8 mouse cellular contexts compared by ENCODE assay signal in the genomic region with DNA sequence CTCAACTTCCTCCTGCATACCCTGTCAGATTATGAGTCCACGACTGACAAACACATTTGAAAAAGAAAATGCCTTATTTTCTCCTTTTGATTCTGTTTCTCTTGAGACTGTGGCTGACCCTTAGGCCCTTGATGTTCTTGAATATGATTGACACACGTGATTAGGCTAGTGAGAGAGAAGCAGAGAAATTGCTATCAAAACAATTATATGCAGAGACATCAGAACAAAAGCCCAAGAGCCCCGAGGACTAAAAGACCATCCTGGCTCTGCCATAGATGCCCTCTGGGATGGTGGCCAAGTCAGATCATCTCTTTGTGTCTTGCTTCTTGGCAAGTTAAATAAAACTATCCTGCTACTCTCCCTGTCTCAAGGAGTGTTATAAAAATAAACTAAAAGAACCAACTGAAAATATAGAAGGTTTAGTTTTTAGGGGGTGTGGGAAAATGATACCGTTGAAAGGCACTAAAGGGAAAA. TPM values are rescaled to one million over a fixed set of nuclear protein-coding genes. Genes with fewer than 3 reads are reported as not detected.
DNase-seq lines count a peak whose midpoint lies in the region; ATAC-seq and TF ChIP-seq lines count a peak whose summit lies in the region.

No protein-coding gene starts in this region.

- TF ChIP-seq CTCF in layer of hippocampus, adult 2 months (conservative IDR thresholded peaks at IDR 0.05) = no peak

- H3K4me1 ChIP-seq in embryonic facial prominence, embryonic 13.5 days = peaks cover 18% of the 10 kb centered on the region
- peaks cover 5% of the 10 kb centered on the region; the same call in 1 of the 2 replicates for H3K4me1 ChIP-seq in intestine, embryonic 16.5 days (ENCODE audit: control insufficient read depth, insufficient read depth, low read length)
- peaks cover 12% of the 10 kb centered on the region for H3K4me1 ChIP-seq in midbrain, embryonic 16.5 days (ENCODE audit: control insufficient read depth, insufficient read depth, low read length)

- DNase-seq in layer of hippocampus, adult 2 months (ENCODE audit: low spot score in 2 of 2) = no peak
- no peak for DNase-seq in layer of hippocampus, postnatal 36 days
- no peak for DNase-seq in adrenal gland, postnatal 4 days (ENCODE audit: low spot score in 2 of 2)
- no peak for DNase-seq in frontal cortex, adult 2 months (ENCODE audit: extremely low spot score in 1 of 2, low spot score in 1 of 2)
- no peak for DNase-seq in gastrocnemius, postnatal 14 days

- H3K4me2 ChIP-seq in embryonic facial prominence, embryonic 13.5 days = peak overlapping the region; percentile 86
- H3K4me2 ChIP-seq in intestine, embryonic 16.5 days (ENCODE audit: low read depth, low read length) = peak overlapping the region; percentile 90
- peak overlapping the region; percentile 91 for H3K4me2 ChIP-seq in midbrain, embryonic 16.5 days (ENCODE audit: low read length)

- H3K27ac ChIP-seq in layer of hippocampus, adult 2 months = peak overlapping the region; percentile 94
- peak overlapping the region; percentile 94 for H3K27ac ChIP-seq in embryonic facial prominence, embryonic 13.5 days
- H3K27ac ChIP-seq in intestine, embryonic 16.5 days (ENCODE audit: low read length) = peak overlapping the region; percentile 93
- H3K27ac ChIP-seq in midbrain, embryonic 16.5 days (ENCODE audit: low read length) = peak overlapping the region; percentile 92

- no peaks in the 10 kb centered on the region for H3K9me3 ChIP-seq in embryonic facial prominence, embryonic 13.5 days
- H3K9me3 ChIP-seq in intestine, embryonic 16.5 days (ENCODE audit: control insufficient read depth, low read length) = no peaks in the 10 kb centered on the region
- H3K9me3 ChIP-seq in midbrain, embryonic 16.5 days (replicated peaks; ENCODE audit: control insufficient read depth, low read length, poor library complexity, severe bottlenecking) = no peaks in the 10 kb centered on the region

- WGBS in embryonic facial prominence, embryonic 13.5 days = 45% methylated on average over 4 of the region's 4 CpGs
- 47% methylated on average over 4 of the region's 4 CpGs for WGBS in intestine, embryonic 16.5 days
- 38% methylated on average over 4 of the region's 4 CpGs for WGBS in midbrain, embryonic 16.5 days

- intact Hi-C loops in gastrocnemius, postnatal 14 days (cut with DNase I; ENCODE audit: low total_unique reads) = no loop called here

- no peaks in the 10 kb centered on the region for H3K36me3 ChIP-seq in embryonic facial prominence, embryonic 13.5 days
- H3K36me3 ChIP-seq in intestine, embryonic 16.5 days (ENCODE audit: control insufficient read depth, insufficient read depth, low read length) = no peaks in the 10 kb centered on the region
- H3K36me3 ChIP-seq in midbrain, embryonic 16.5 days (ENCODE audit: control insufficient read depth, insufficient read depth, low read length) = no peaks in the 10 kb centered on the region

- H3K27me3 ChIP-seq in embryonic facial prominence, embryonic 13.5 days = no peaks in the 10 kb centered on the region
- no peaks in the 10 kb centered on the region for H3K27me3 ChIP-seq in intestine, embryonic 16.5 days (replicated peaks; ENCODE audit: control insufficient read depth, insufficient read depth, low read length)
- no peaks in the 10 kb centered on the region for H3K27me3 ChIP-seq in midbrain, embryonic 16.5 days (ENCODE audit: control insufficient read depth, insufficient read depth, low read depth, low read length)

- ATAC-seq in embryonic facial prominence, embryonic 13.5 days (ENCODE audit: insufficient number of reproducible peaks, insufficient read depth, low FRiP score, low TSS enrichment, low read depth) = no peak
- no peak for ATAC-seq in intestine, embryonic 16.5 days
- ATAC-seq in midbrain, embryonic 16.5 days = no peak

- peak overlapping the region; percentile 91 for H3K9ac ChIP-seq in embryonic facial prominence, embryonic 13.5 days
- H3K9ac ChIP-seq in intestine, embryonic 16.5 days (ENCODE audit: low read depth, low read length) = peak overlapping the region; percentile 85
- H3K9ac ChIP-seq in midbrain, embryonic 16.5 days (ENCODE audit: low read depth, low read length) = peak overlapping the region; percentile 94; the same call in 1 of the 2 replicates

- peak overlapping the region; percentile 55 for H3K4me3 ChIP-seq in layer of hippocampus, adult 2 months
- H3K4me3 ChIP-seq in embryonic facial prominence, embryonic 13.5 days = peak overlapping the region; percentile 66
- peak overlapping the region; percentile 64 for H3K4me3 ChIP-seq in intestine, embryonic 16.5 days (ENCODE audit: low read length)
- H3K4me3 ChIP-seq in midbrain, embryonic 16.5 days (ENCODE audit: low read depth, low read length) = peak overlapping the region; percentile 81

RNA-seq across cellular contexts. Expression of gene Tcf12, which starts 22.1 kb away (rescaled TPM):
- total RNA-seq in layer of hippocampus, adult 2 months (2021) = 10 to 100 TPM; 51.3 to 62.7 TPM
- 10 to 100 TPM; 60.7 to 61.2 TPM for total RNA-seq in layer of hippocampus, postnatal 36 days (2021)
- 129 and 143 TPM in 2 replicates for polyA plus RNA-seq in embryonic facial prominence, embryonic 13.5 days (2015; fragmentation: Nextera tagmentation; extraction: Ambion mirVana)
- polyA plus RNA-seq in intestine, embryonic 16.5 days (2015; fragmentation: Nextera tagmentation; extraction: Ambion mirVana) = 23.9 and 26.0 TPM in 2 replicates
- 43.6 and 43.8 TPM in 2 replicates for polyA plus RNA-seq in midbrain, embryonic 16.5 days (2015; fragmentation: Nextera tagmentation; extraction: Ambion mirVana)
- 100 to 1,000 TPM; 120 TPM for total RNA-seq in adrenal gland, postnatal 4 days (2021)
- polyA plus RNA-seq in frontal cortex, adult 2 months (2012; rRNA removed) = 46.0 and 46.1 TPM in 2 replicates
- 10 to 100 TPM; 42.9 to 48.7 TPM for total RNA-seq in gastrocnemius, postnatal 14 days (2021)
